Mouse (Mus musculus): ENCODE results near the gene 4930447C04Rik. TPM values are rescaled to one million over a fixed set of nuclear protein-coding genes. Genes with fewer than 3 reads are reported as not detected.

The 4930447C04Rik gene
- polyA plus RNA-seq, 1 experiment from 2014 or later: 3.4 TPM

DNA sequence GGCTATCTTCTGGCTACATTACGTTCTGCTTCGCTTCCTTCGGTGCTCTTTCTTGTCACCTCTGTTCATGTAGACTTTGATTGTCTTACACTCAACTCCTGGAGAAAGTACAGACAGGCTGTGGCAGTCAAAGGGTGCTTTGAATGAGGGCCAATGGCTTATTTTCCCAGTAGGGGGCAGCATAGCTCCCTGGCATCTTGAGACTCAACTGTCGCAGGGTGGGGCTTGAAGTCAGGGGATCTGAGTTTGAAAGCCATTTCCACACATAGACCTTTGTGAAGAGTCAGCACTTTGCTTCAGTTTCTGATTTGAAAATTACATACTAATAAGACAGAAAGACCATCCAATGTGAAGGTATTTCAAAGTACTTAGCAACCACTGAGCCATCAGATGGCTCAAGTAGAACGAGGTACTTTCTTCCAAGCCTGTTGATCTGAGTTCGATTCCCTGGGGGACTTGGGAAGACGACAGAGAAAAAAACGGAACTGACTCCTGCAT, 105.0 kb downstream of the 4930447C04Rik start:
- no peak overlapping the region for H3K9ac ChIP-seq
- 71% methylated on average over 8 of the region's 8 CpGs for WGBS
- H3K4me2 ChIP-seq: no peak overlapping the region
- H3K4me1 ChIP-seq (replicated peaks): peaks cover 7% of the 10 kb centered on the region; the same call in 1 of the 2 replicates
- peaks cover 20% of the 10 kb centered on the region for H3K27me3 ChIP-seq (replicated peaks)
- H3K9me3 ChIP-seq (replicated peaks): no peaks in the 10 kb centered on the region
- ATAC-seq (ENCODE audit: insufficient number of reproducible peaks, low FRiP score): no peak
- H3K4me3 ChIP-seq: no peak overlapping the region
- H3K27ac ChIP-seq (ENCODE audit: poor library complexity, severe bottlenecking): no peak overlapping the region
- no peaks in the 10 kb centered on the region for H3K36me3 ChIP-seq

DNA sequence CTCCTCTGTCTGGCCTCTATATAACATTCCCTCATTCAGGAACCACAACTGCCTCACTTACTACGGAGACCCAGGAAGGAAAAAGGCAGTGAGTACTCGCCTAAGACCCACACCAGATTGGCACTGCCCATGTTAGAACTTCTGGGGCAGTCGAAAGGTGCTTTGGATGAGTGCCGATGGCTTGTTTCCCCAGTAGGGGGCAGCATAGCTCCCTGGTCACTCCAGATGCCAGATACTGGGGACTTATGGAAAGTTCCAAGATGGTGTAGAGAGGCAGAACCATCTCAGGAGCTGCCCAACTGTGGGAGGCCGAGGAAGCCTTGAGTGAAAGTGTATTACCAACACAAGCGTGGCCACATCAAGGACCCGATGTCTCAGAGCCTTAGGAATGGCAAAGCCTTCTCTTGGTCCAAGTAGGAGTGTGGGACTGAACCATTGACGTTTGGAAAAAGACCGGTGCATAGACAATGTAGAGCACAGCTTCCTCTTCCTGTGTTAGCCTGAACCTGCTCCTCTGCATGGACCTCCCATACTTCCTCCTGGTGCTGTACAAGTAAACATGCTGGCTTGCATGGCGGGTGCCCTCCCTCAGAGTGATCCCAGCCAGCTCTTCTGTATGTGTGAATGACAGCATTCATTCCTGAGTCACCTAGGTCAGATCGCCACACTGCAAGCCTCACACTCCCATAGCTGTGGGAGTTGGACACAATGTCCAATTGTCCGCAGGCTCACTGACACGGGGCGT, 105.6 kb downstream of the 4930447C04Rik start:
- peaks cover 7% of the 10 kb centered on the region; the same call in 1 of the 2 replicates for H3K4me1 ChIP-seq (replicated peaks)
- 70% methylated on average over 14 of the region's 14 CpGs for WGBS
- ATAC-seq (ENCODE audit: insufficient number of reproducible peaks, low FRiP score): no peak

DNA sequence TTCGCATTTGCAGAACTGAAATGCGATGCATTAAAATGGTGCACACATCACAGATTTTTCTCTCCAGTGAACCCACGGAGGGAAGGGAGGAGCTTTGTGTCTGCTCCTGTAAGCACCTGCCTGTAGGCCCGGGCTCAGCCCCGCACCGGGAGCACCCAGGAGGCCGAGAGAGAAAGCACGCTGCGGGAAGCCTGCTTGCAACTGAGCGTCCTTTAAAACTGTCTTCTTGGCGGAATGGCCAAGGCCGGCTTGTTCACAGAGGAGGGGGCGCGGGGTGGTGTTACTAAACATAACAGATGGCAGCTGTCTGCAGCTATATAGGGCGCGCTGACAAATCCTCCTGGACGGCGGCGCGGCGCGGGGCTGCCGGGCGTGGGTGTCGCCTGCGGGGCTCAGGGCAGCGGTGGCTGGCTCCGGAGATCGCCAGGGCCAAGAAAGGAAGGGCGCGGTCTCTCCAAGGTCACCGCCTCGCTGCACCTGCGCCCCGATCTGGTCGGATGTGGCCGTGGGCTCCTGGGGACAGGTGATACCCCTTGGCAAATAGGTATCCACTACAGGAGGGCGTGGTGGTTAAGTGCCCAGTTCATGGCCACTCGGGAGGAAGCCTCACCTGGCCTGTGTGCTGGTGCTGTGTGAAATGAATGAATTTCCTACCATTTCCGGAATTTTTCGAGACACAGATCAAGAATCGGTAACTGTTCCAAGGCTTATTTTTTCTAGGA, 108.7 kb downstream of the 4930447C04Rik start:
- WGBS: 8% methylated on average over 42 of the region's 42 CpGs
- H3K4me2 ChIP-seq: peak overlapping the region; percentile 91
- peaks cover 41% of the 10 kb centered on the region for H3K27me3 ChIP-seq (replicated peaks)
- peaks cover 7% of the 10 kb centered on the region; the same call in 1 of the 2 replicates for H3K4me1 ChIP-seq (replicated peaks)
- H3K27ac ChIP-seq (ENCODE audit: poor library complexity, severe bottlenecking): no peak overlapping the region
- H3K9ac ChIP-seq: peak overlapping the region; percentile 58
- no peaks in the 10 kb centered on the region for H3K9me3 ChIP-seq (replicated peaks)
- H3K36me3 ChIP-seq: no peaks in the 10 kb centered on the region
- H3K4me3 ChIP-seq: peak overlapping the region; percentile 47
- peak; percentile 48; the same call in 1 of the 2 replicates for ATAC-seq (ENCODE audit: insufficient number of reproducible peaks, low FRiP score)

More for the DNA sequence above, 105.6 kb downstream of the 4930447C04Rik start:
- H3K4me3 ChIP-seq: no peak overlapping the region
- no peak overlapping the region for H3K9ac ChIP-seq
- H3K27me3 ChIP-seq (replicated peaks): peaks cover 26% of the 10 kb centered on the region
- no peak overlapping the region for H3K4me2 ChIP-seq
- no peaks in the 10 kb centered on the region for H3K9me3 ChIP-seq (replicated peaks)
- no peaks in the 10 kb centered on the region for H3K36me3 ChIP-seq
- H3K27ac ChIP-seq (ENCODE audit: poor library complexity, severe bottlenecking): no peak overlapping the region

Other genes with a start within 250 kb of the 4930447C04Rik start
- gene Ppm1a, start 183.3 kb downstream of the 4930447C04Rik start, polyA plus RNA-seq (2016; fragmentation: Nextera tagmentation; extraction: Ambion mirVana): 65.0 and 65.4 TPM in 2 replicates
- not detected in 2 replicates for gene Six6, start 882 bp downstream of the 4930447C04Rik start, polyA plus RNA-seq (2016; fragmentation: Nextera tagmentation; extraction: Ambion mirVana)
- 0.45 and 0.67 TPM in 2 replicates for gene Six1, start 113.1 kb upstream of the 4930447C04Rik start, polyA plus RNA-seq (2016; fragmentation: Nextera tagmentation; extraction: Ambion mirVana)
- gene Six4, start 172.7 kb upstream of the 4930447C04Rik start, polyA plus RNA-seq (2016; fragmentation: Nextera tagmentation; extraction: Ambion mirVana): 1.8 and 2.1 TPM in 2 replicates
- gene Mnat1, start 182.9 kb upstream of the 4930447C04Rik start, polyA plus RNA-seq (2016; fragmentation: Nextera tagmentation; extraction: Ambion mirVana): 23.9 and 26.3 TPM in 2 replicates